Mouse (Mus musculus) embryo, embryonic 10 days (tissue): ENCODE measurements at regions not wholly inside any gene's neighbourhood (a gene's known extent, or its start where the extent isn't known, plus 50 kb on each side); places are given as distances from the start of the nearest gene placed in this dataset.

Experiments used
- DNase-seq: peaks from one replicate; pipeline ENCODE4 v3.0.0-alpha.2; 2015; ENCODE audit warnings: low spot score

GRCm38 (mm10) chr13:56021716-56022115 is 114.4 kb downstream of the H2afy start:
- no peak for DNase-seq

- no peak for DNase-seq
These were observed 122.2 kb downstream of the H2afy start for GRCm38 (mm10) chr13:56014006-56014405.

GRCm38 (mm10) chr13:56010416-56010815 is 125.7 kb downstream of the H2afy start:
- peak; percentile 65 for DNase-seq

GRCm38 (mm10) chr13:56006827-56007226 is 129.3 kb downstream of the H2afy start:
- DNase-seq: no peak

- no peak for DNase-seq
These were observed 130.4 kb downstream of the H2afy start for GRCm38 (mm10) chr13:56005746-56006145.

- peak; percentile 58 for DNase-seq
These were observed 132.3 kb downstream of the H2afy start for GRCm38 (mm10) chr13:56003724-56004393.

GRCm38 (mm10) chr13:55995255-55995654 is 140.9 kb downstream of the H2afy start:
- no peak for DNase-seq

- no peak for DNase-seq
These were observed 141.7 kb downstream of the H2afy start for GRCm38 (mm10) chr13:55994460-55994859.

GRCm38 (mm10) chr13:55992699-55993098 is 143.5 kb downstream of the H2afy start:
- DNase-seq: no peak

- DNase-seq: no peak
These were observed 144.9 kb downstream of the H2afy start for GRCm38 (mm10) chr13:55991216-55991615.

- DNase-seq: no peak
These were observed 146.0 kb downstream of the H2afy start for GRCm38 (mm10) chr13:55990186-55990585.

- no peak for DNase-seq
These were observed 146.8 kb downstream of the H2afy start for GRCm38 (mm10) chr13:55989401-55989800.

- DNase-seq: no peak
These were observed 149.4 kb upstream of the Pitx1 start for GRCm38 (mm10) chr13:55985396-55985795.

- no peak for DNase-seq
These were observed 148.8 kb upstream of the Pitx1 start for GRCm38 (mm10) chr13:55984772-55985171.

- DNase-seq: no peak
These were observed 147.9 kb upstream of the Pitx1 start for GRCm38 (mm10) chr13:55983851-55984250.

- no peak for DNase-seq
These were observed 145.0 kb upstream of the Pitx1 start for GRCm38 (mm10) chr13:55981041-55981440.

- no peak for DNase-seq
These were observed 141.9 kb upstream of the Pitx1 start for GRCm38 (mm10) chr13:55977902-55978301.

- DNase-seq: peak; percentile 47
These were observed 141.0 kb upstream of the Pitx1 start for GRCm38 (mm10) chr13:55976911-55977381.

GRCm38 (mm10) chr13:55974105-55974504 is 138.1 kb upstream of the Pitx1 start:
- no peak for DNase-seq

- DNase-seq: no peak
These were observed 134.7 kb upstream of the Pitx1 start for GRCm38 (mm10) chr13:55970687-55971086.

- no peak for DNase-seq
These were observed 133.5 kb upstream of the Pitx1 start for GRCm38 (mm10) chr13:55969473-55969872.

GRCm38 (mm10) chr13:55967151-55967550 is 131.2 kb upstream of the Pitx1 start:
- no peak for DNase-seq

- peak; percentile 93 for DNase-seq
These were observed 127.1 kb upstream of the Pitx1 start for GRCm38 (mm10) chr13:55963005-55963620.
